Mouse (Mus musculus) liver, postnatal 0 days (tissue): ENCODE data around the gene Itga2b. TPM values are rescaled to one million over a fixed set of nuclear protein-coding genes. Genes with fewer than 3 reads are reported as not detected.

ENCODE experiments used
- ATAC-seq: fragments of 200-750 bp; cut with Nextera tagmentation; 2 replicates; pipeline ENCODE4 v1.8.0; 2017; ENCODE audit warnings: mild to moderate bottlenecking, moderate library complexity
- DNase-seq: peaks from one replicate; pipeline ENCODE4 v3.0.0-alpha.2; 2016
- H3K27ac ChIP-seq: fragments of 300-500 bp; sonication (generic); 2 replicates; pipeline ENCODE4 v1.5.1; 2014; ENCODE audit warnings: antibody characterized with exemption, moderate library complexity, mild to moderate bottlenecking, low read depth
- H3K27me3 ChIP-seq: fragments of 300-500 bp; sonication (generic); 2 replicates; pipeline ENCODE4 v1.6.1; 2014; ENCODE audit warnings: low read length, control low read depth, mixed read lengths; ENCODE audit not compliant: insufficient read depth
- H3K36me3 ChIP-seq: fragments of 300-500 bp; sonication (generic); replicated peaks from 2 replicates; pipeline ENCODE4 v1.6.1; 2014; ENCODE audit warnings: mild to moderate bottlenecking, control low read depth, low read length, moderate library complexity, mixed read lengths; ENCODE audit not compliant: insufficient read depth
- H3K4me1 ChIP-seq: fragments of 300-500 bp; sonication (generic); 2 replicates; pipeline ENCODE4 v1.6.1; 2014; ENCODE audit warnings: antibody characterized with exemption, mild to moderate bottlenecking, control low read depth; ENCODE audit not compliant: insufficient read depth
- H3K4me2 ChIP-seq: fragments of 300-500 bp; sonication (generic); 2 replicates; pipeline ENCODE4 v1.6.1; 2014; ENCODE audit warnings: low read depth, mild to moderate bottlenecking, low read length, moderate library complexity, mixed read lengths
- H3K4me3 ChIP-seq: fragments of 300-500 bp; sonication (generic); 2 replicates; pipeline ENCODE4 v1.5.1; 2014; ENCODE audit warnings: low read depth, low read length
- H3K9ac ChIP-seq: fragments of 300-500 bp; sonication (generic); replicated peaks from 2 replicates; pipeline ENCODE4 v1.6.1; 2014; ENCODE audit warnings: mild to moderate bottlenecking, moderate library complexity
- H3K9me3 ChIP-seq: fragments of 300-500 bp; sonication (generic); 2 replicates; pipeline ENCODE4 v1.6.1; 2016; ENCODE audit warnings: mild to moderate bottlenecking, control low read depth, low read length, mixed read lengths
- CTCF ChIP-seq: sonication (generic); IDR thresholded peaks from 2 replicates; pipeline ENCODE4 v1.5.1; 2016; ENCODE audit warnings: antibody characterized with exemption, low read depth
- EP300 ChIP-seq: IDR thresholded peaks from 2 replicates; pipeline ENCODE4 v1.6.1; 2016; ENCODE audit warnings: antibody characterized with exemption, low read depth, mild to moderate bottlenecking
- WGBS: fragments of 180-500 bp; shearing (Covaris S2); extraction: QIAGEN DNeasy Blood & Tissue Kit; methylation state at CpG from one replicate; pipeline ENCODE4 v1.1.7; 2014; ENCODE audit not compliant: insufficient replicate concordance; 5-methylcytosine and 5-hydroxymethylcytosine counted together
- polyA plus RNA-seq: library from polyadenylated mRNA; unstranded; fragments of >200 nt; fragmentation: Nextera tagmentation; extraction: Ambion mirVana; gene quantifications from 2 replicates; pipeline ENCODE4 v1.2.1, GENCODE M21; 2015

Itga2b gene
- polyA plus RNA-seq, 1 experiment from 2014 or later = 44.8 TPM

DNA sequence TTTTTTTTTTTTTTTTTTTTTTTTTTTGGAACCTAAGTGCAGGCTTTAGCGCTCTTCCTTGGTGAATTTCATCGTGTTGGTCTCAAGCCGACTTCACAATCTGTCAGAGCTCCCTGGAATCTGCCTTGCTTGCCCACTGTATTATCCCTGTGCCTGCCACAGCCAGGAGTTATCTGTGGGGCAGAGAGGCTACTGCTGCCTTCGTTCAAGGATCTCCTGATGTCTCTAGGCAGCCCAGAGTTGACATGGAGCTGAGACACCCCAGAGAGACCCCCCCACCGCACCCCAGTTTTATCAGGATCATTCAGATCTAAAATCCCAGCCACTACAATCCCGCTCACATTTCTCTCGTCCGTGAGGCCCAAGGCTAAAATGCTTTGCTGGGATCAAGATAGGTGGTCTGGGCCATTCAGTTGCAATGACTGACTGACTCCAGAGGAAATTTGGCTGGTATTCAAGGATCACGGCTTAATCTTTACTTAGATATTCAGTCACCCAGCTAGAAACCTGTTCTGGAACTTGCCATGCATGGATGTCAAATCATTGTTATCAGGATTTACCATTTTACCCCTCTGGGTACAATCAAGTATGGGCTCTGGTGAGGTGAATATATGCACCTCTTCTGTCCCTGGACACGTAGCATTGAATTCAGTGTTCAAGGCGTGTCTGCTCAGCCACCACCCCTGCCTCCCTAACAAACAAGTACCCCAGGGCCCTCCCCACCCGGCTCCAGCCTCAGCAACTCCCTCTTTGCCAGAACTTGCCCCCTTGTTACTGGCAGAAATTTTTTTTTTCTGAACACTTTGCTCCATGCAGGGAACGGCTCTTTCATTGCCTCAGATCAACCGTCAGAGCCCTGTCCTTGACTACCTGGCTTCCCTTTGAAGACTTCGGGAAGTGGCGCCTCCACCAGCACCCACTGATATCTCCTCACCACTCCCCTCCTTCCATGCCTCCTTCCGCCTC lies 20.6 kb downstream of the Itga2b start:
- Histone ChIP-seq H3K36me3 (no peaks in the 10 kb centered on the region), H3K9ac (no peak overlapping the region), H3K9me3 (no peaks in the 10 kb centered on the region), H3K4me2 (no peak overlapping the region), H3K27ac (no peak overlapping the region), H3K4me3 (no peak overlapping the region), H3K27me3 (peaks cover 65% of the 10 kb centered on the region), H3K4me1 (peaks cover 5% of the 10 kb centered on the region; the same call in 1 of the 2 replicates)
- TF ChIP-seq CTCF (no peak), EP300 (no peak)
- DNase-seq = no peak
- ATAC-seq = no peak
- 48% methylated on average over 17 of the region's 17 CpGs for WGBS

GRCm38 (mm10) chr11:102448327-102448726 lies 21.6 kb downstream of the Itga2b start:
- no peak for ATAC-seq
- H3K9me3 ChIP-seq = no peaks in the 10 kb centered on the region
- no peaks in the 10 kb centered on the region for H3K36me3 ChIP-seq
- no peak overlapping the region for H3K27ac ChIP-seq
- no peak overlapping the region for H3K9ac ChIP-seq
- no peak for TF ChIP-seq EP300
- no peak for DNase-seq
- H3K4me3 ChIP-seq = no peak overlapping the region
- 20% methylated on average over 8 of the region's 8 CpGs for WGBS
- peaks cover 4% of the 10 kb centered on the region; the same call in 1 of the 2 replicates for H3K4me1 ChIP-seq
- peaks cover 70% of the 10 kb centered on the region for H3K27me3 ChIP-seq
- H3K4me2 ChIP-seq = no peak overlapping the region

DNA sequence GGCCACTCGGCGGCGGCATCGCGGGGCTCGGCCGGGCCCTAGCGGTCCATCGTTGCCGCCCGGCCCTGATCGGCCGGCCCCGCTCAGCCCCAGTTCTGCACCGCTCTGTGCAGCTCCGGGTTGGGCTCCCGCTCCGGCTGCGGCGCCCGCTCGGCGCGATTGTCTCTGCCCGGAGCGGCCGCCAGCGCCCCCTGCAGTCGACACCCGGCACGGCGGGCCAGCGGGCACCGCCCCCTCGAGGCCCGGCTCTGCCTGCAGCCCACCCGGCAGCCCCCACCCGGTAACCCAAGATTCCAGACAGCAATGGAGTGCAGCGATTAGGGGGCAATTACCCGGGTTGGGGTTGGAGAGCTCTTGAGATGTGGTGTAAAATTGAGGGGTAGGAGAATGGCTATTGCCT lies 22.4 kb downstream of the Itga2b start, which contains the start of gene Fam171a2:
Gene Fam171a2, minus strand, starts transcription at position 186 of the 400 bp plus-strand sequence.
- Histone ChIP-seq H3K36me3 (no peaks in the 10 kb centered on the region), H3K9ac (peak within 1 kb of the TSS; percentile 47), H3K27ac (peak within 1 kb of the TSS; percentile 34; the same call in 1 of the 2 replicates), H3K4me2 (peak within 1 kb of the TSS; percentile 83), H3K9me3 (no peaks in the 10 kb centered on the region), H3K27me3 (peaks cover 69% of the 10 kb centered on the region), H3K4me3 (peak within 1 kb of the TSS; percentile 61), H3K4me1 (peaks cover 3% of the 10 kb centered on the region; the same call in 1 of the 2 replicates)
- DNase-seq (peak; percentile 76), ATAC-seq (peak; percentile 65)
- TF ChIP-seq CTCF = peak; percentile 57
- TF ChIP-seq EP300 = no peak
- under 1% methylated on average over 22 of the region's 40 CpGs for WGBS

GRCm38 (mm10) chr11:102446581-102447461 lies 23.1 kb downstream of the Itga2b start:
- H3K4me3 ChIP-seq = peak overlapping the region; percentile 61
- H3K27ac ChIP-seq = peak overlapping the region; percentile 34; the same call in 1 of the 2 replicates
- DNase-seq (no peak), ATAC-seq (no peak)
- H3K36me3 ChIP-seq = no peaks in the 10 kb centered on the region
- TF ChIP-seq CTCF (no peak), EP300 (no peak)
- WGBS = under 1% methylated on average over 40 of the region's 49 CpGs
- H3K9me3 ChIP-seq = no peaks in the 10 kb centered on the region
- peak overlapping the region; percentile 83 for H3K4me2 ChIP-seq
- H3K4me1 ChIP-seq = 0 out of 2 replicates have a peak, but pooled peaks cover 3% of the 10 kb centered on the region
- peaks cover 66% of the 10 kb centered on the region for H3K27me3 ChIP-seq
- H3K9ac ChIP-seq = peak overlapping the region; percentile 47

GRCm38 (mm10) chr11:102445891-102446361 lies 24.0 kb downstream of the Itga2b start:
- no peaks in the 10 kb centered on the region for H3K36me3 ChIP-seq
- no peaks in the 10 kb centered on the region for H3K9me3 ChIP-seq
- DNase-seq (no peak), ATAC-seq (no peak)
- TF ChIP-seq EP300 (no peak), CTCF (no peak)
- H3K4me2 ChIP-seq = no peak overlapping the region
- no peak overlapping the region for H3K4me3 ChIP-seq
- H3K4me1 ChIP-seq = 0 out of 2 replicates have a peak, but pooled peaks cover 3% of the 10 kb centered on the region
- 38% methylated on average over 7 of the region's 7 CpGs for WGBS
- H3K9ac ChIP-seq = no peak overlapping the region
- H3K27ac ChIP-seq = no peak overlapping the region
- H3K27me3 ChIP-seq = peaks cover 66% of the 10 kb centered on the region
